Mouse (Mus musculus) frontal cortex, adult (tissue): ENCODE results near the gene Pgghg.
A peak's percentile ranks its signal among the peaks of the same experiment; 100 is the strongest.

Source experiments
- ATAC-seq: cut with Nextera tagmentation; 2 replicates; pipeline ENCODE4 v1.9.2; 2017; ENCODE audit warnings: mild to moderate bottlenecking, moderate library complexity, mixed read lengths; ENCODE audit not compliant: low TSS enrichment

Gene Pgghg

GRCm38 (mm10) chr7:140941222-140942051 is at the start of gene Pgghg:
Pgghg (plus strand) TSS chr7:140941391.
- ATAC-seq: peak; percentile 88

GRCm38 (mm10) chr7:140894031-140894430 is 47.2 kb upstream of the Pgghg start:
- ATAC-seq: no peak

GRCm38 (mm10) chr7:140894611-140895010 is 46.6 kb upstream of the Pgghg start:
- ATAC-seq: no peak

- no peak for ATAC-seq
These were observed 43.3 kb upstream of the Pgghg start for GRCm38 (mm10) chr7:140897863-140898262.

GRCm38 (mm10) chr7:140899121-140899520 is 42.1 kb upstream of the Pgghg start:
- ATAC-seq: no peak

GRCm38 (mm10) chr7:140900220-140900619 is 41.0 kb upstream of the Pgghg start, which contains the start of gene Cox8b:
Cox8b (minus strand) TSS chr7:140900446.
- ATAC-seq: no peak

- ATAC-seq: no peak
These were observed 38.9 kb upstream of the Pgghg start for GRCm38 (mm10) chr7:140902036-140902875.

GRCm38 (mm10) chr7:140903212-140903611 is 38.0 kb upstream of the Pgghg start:
- ATAC-seq: no peak

GRCm38 (mm10) chr7:140905642-140906081 is 35.5 kb upstream of the Pgghg start:
- ATAC-seq: no peak

- no peak for ATAC-seq
These were observed 34.1 kb upstream of the Pgghg start for GRCm38 (mm10) chr7:140907131-140907530.

GRCm38 (mm10) chr7:140907697-140908096 is 33.5 kb upstream of the Pgghg start:
- no peak for ATAC-seq

- ATAC-seq: no peak
These were observed 33.0 kb upstream of the Pgghg start for GRCm38 (mm10) chr7:140908181-140908580.

GRCm38 (mm10) chr7:140908634-140909107 is 32.5 kb upstream of the Pgghg start:
- ATAC-seq: peak; percentile 36; the same call in 1 of the 2 replicates

- ATAC-seq: peak; percentile 93
These were observed 28.9 kb upstream of the Pgghg start for GRCm38 (mm10) chr7:140912293-140912692.

- no peak for ATAC-seq
These were observed 28.2 kb upstream of the Pgghg start for GRCm38 (mm10) chr7:140912846-140913482.

GRCm38 (mm10) chr7:140914031-140914690 is 27.0 kb upstream of the Pgghg start:
- ATAC-seq: no peak

GRCm38 (mm10) chr7:140919911-140920310 is 21.3 kb upstream of the Pgghg start:
- no peak for ATAC-seq

GRCm38 (mm10) chr7:140920418-140921029 is 20.7 kb upstream of the Pgghg start, which contains the start of gene Nlrp6:
Nlrp6 (plus strand) TSS chr7:140920902.
- no peak for ATAC-seq

- no peak for ATAC-seq
These were observed 19.8 kb upstream of the Pgghg start for GRCm38 (mm10) chr7:140921225-140921975.
